Mouse (Mus musculus) kidney, embryonic 14.5 days (tissue): ENCODE measurements around the gene Tspan12. TPM values are rescaled to one million over a fixed set of nuclear protein-coding genes. Genes with fewer than 3 reads are reported as not detected.
A peak's percentile ranks its signal among the peaks of the same experiment; 100 is the strongest.

ENCODE experiments used
- ATAC-seq: fragments of 200-750 bp; cut with Nextera tagmentation; 2 replicates; pipeline ENCODE4 v1.8.0; 2017; ENCODE audit warnings: moderate number of reproducible peaks, mild to moderate bottlenecking, moderate TSS enrichment, moderate library complexity; ENCODE audit not compliant: low FRiP score, low TSS enrichment
- H3K27ac ChIP-seq: fragments of 300-500 bp; sonication (generic); 2 replicates; pipeline ENCODE4 v1.5.1; 2014; ENCODE audit warnings: low read depth, mild to moderate bottlenecking, low read length, moderate library complexity, mixed read lengths
- H3K27me3 ChIP-seq: fragments of 300-500 bp; sonication (generic); 2 replicates; pipeline ENCODE4 v1.6.1; 2014; ENCODE audit warnings: mild to moderate bottlenecking, low read length; ENCODE audit not compliant: control insufficient read depth, insufficient read depth
- H3K36me3 ChIP-seq: fragments of 300-500 bp; sonication (generic); 2 replicates; pipeline ENCODE4 v1.6.1; 2014; ENCODE audit warnings: low read length, mixed read lengths; ENCODE audit not compliant: control insufficient read depth, insufficient read depth
- H3K4me1 ChIP-seq: fragments of 300-500 bp; sonication (generic); 2 replicates; pipeline ENCODE4 v1.6.1; 2014; ENCODE audit warnings: low read length, mixed read lengths; ENCODE audit not compliant: control insufficient read depth, insufficient read depth
- H3K4me2 ChIP-seq: fragments of 300-500 bp; sonication (generic); replicated peaks from 2 replicates; pipeline ENCODE4 v1.6.1; 2014; ENCODE audit warnings: low read depth, mild to moderate bottlenecking, low read length
- H3K4me3 ChIP-seq: fragments of 300-500 bp; sonication (generic); 2 replicates; pipeline ENCODE4 v1.5.1; 2014; ENCODE audit warnings: mild to moderate bottlenecking, low read length
- H3K9ac ChIP-seq: fragments of 300-500 bp; sonication (generic); 2 replicates; pipeline ENCODE4 v1.6.1; 2014; ENCODE audit warnings: low read depth, mild to moderate bottlenecking, low read length, moderate library complexity
- H3K9me3 ChIP-seq: fragments of 300-500 bp; sonication (generic); 2 replicates; pipeline ENCODE4 v1.6.1; 2016; ENCODE audit warnings: low read length; ENCODE audit not compliant: control insufficient read depth
- WGBS: fragments of 180-500 bp; shearing (Covaris S2); extraction: QIAGEN DNeasy Blood & Tissue Kit; methylation state at CpG from one replicate; pipeline ENCODE4 v1.1.7; 2014; 5-methylcytosine and 5-hydroxymethylcytosine counted together
- polyA plus RNA-seq: library from polyadenylated mRNA; unstranded; fragments of >200 nt; fragmentation: Nextera tagmentation; extraction: Ambion mirVana; gene quantifications from 2 replicates; pipeline ENCODE4 v1.2.1, GENCODE M21; 2014

The Tspan12 gene
- polyA plus RNA-seq, 1 experiment from 2014 or later: 61.8 TPM

- Histone ChIP-seq H3K27ac (no peak overlapping the region), H3K9me3 (no peaks in the 10 kb centered on the region), H3K4me3 (no peak overlapping the region), H3K36me3 (peaks cover 17% of the 10 kb centered on the region; the same call in 1 of the 2 replicates), H3K4me1 (peaks cover 14% of the 10 kb centered on the region; the same call in 1 of the 2 replicates), H3K4me2 (no peak overlapping the region), H3K9ac (no peak overlapping the region), H3K27me3 (no peaks in the 10 kb centered on the region)
- no peak for ATAC-seq
- WGBS: 61% methylated on average over 10 of the region's 10 CpGs
Measured at GRCm38 (mm10) chr6:21839244-21839814, 13.0 kb downstream of the Tspan12 start.

GRCm38 (mm10) chr6:21833531-21833930 lies 18.8 kb downstream of the Tspan12 start:
- Histone ChIP-seq H3K27me3 (no peaks in the 10 kb centered on the region), H3K4me3 (no peak overlapping the region), H3K9me3 (no peaks in the 10 kb centered on the region), H3K36me3 (peaks cover 26% of the 10 kb centered on the region; the same call in 1 of the 2 replicates), H3K4me2 (no peak overlapping the region), H3K9ac (no peak overlapping the region), H3K27ac (no peak overlapping the region), H3K4me1 (no peaks in the 10 kb centered on the region)
- 86% methylated on average over 4 of the region's 4 CpGs for WGBS
- no peak for ATAC-seq

GRCm38 (mm10) chr6:21831871-21832270 lies 20.4 kb downstream of the Tspan12 start:
- H3K36me3 ChIP-seq: peaks cover 26% of the 10 kb centered on the region; the same call in 1 of the 2 replicates
- ATAC-seq: no peak
- H3K4me3 ChIP-seq: no peak overlapping the region
- H3K9ac ChIP-seq: no peak overlapping the region
- WGBS: 65% methylated on average over 3 of the region's 3 CpGs
- H3K27ac ChIP-seq: no peak overlapping the region
- H3K4me2 ChIP-seq: no peak overlapping the region
- no peaks in the 10 kb centered on the region for H3K4me1 ChIP-seq
- no peaks in the 10 kb centered on the region for H3K27me3 ChIP-seq
- H3K9me3 ChIP-seq: no peaks in the 10 kb centered on the region

GRCm38 (mm10) chr6:21830931-21831330 lies 21.4 kb downstream of the Tspan12 start:
- Histone ChIP-seq H3K27me3 (no peaks in the 10 kb centered on the region), H3K9ac (no peak overlapping the region), H3K4me2 (no peak overlapping the region), H3K4me1 (no peaks in the 10 kb centered on the region), H3K9me3 (no peaks in the 10 kb centered on the region), H3K27ac (no peak overlapping the region), H3K4me3 (no peak overlapping the region), H3K36me3 (peaks cover 23% of the 10 kb centered on the region; the same call in 1 of the 2 replicates)
- 68% methylated on average over 6 of the region's 6 CpGs for WGBS
- no peak for ATAC-seq

GRCm38 (mm10) chr6:21829930-21830329 lies 22.4 kb downstream of the Tspan12 start:
- Histone ChIP-seq H3K27ac (no peak overlapping the region), H3K4me1 (no peaks in the 10 kb centered on the region)
- WGBS: 77% methylated on average over 7 of the region's 7 CpGs

GRCm38 (mm10) chr6:21828437-21828836 lies 23.9 kb downstream of the Tspan12 start:
- H3K4me2 ChIP-seq: no peak overlapping the region
- no peak overlapping the region for H3K9ac ChIP-seq
- peaks cover 4% of the 10 kb centered on the region; the same call in 1 of the 2 replicates for H3K4me1 ChIP-seq
- no peak overlapping the region for H3K4me3 ChIP-seq
- WGBS: 83% methylated on average over 4 of the region's 4 CpGs
- no peak overlapping the region for H3K27ac ChIP-seq
- H3K9me3 ChIP-seq: no peaks in the 10 kb centered on the region
- ATAC-seq: no peak
- H3K27me3 ChIP-seq: no peaks in the 10 kb centered on the region
- peaks cover 4% of the 10 kb centered on the region; the same call in 1 of the 2 replicates for H3K36me3 ChIP-seq

More at GRCm38 (mm10) chr6:21829930-21830329, 22.4 kb downstream of the Tspan12 start:
- Histone ChIP-seq H3K9ac (no peak overlapping the region), H3K9me3 (no peaks in the 10 kb centered on the region), H3K36me3 (peaks cover 13% of the 10 kb centered on the region; the same call in 1 of the 2 replicates), H3K27me3 (no peaks in the 10 kb centered on the region), H3K4me3 (no peak overlapping the region), H3K4me2 (no peak overlapping the region)
- ATAC-seq: no peak

GRCm38 (mm10) chr6:21828001-21828400 lies 24.3 kb downstream of the Tspan12 start:
- no peak overlapping the region for H3K27ac ChIP-seq
- no peak overlapping the region for H3K4me3 ChIP-seq
- no peak overlapping the region for H3K9ac ChIP-seq
- 90% methylated on average over 7 of the region's 7 CpGs for WGBS
- no peaks in the 10 kb centered on the region; the same call in 1 of the 2 replicates for H3K36me3 ChIP-seq
- H3K9me3 ChIP-seq: no peaks in the 10 kb centered on the region
- no peak overlapping the region for H3K4me2 ChIP-seq
- no peaks in the 10 kb centered on the region for H3K27me3 ChIP-seq
- ATAC-seq: no peak
- H3K4me1 ChIP-seq: peaks cover 7% of the 10 kb centered on the region

- Histone ChIP-seq H3K4me3 (peak overlapping the region; percentile 1; the same call in 1 of the 2 replicates), H3K4me2 (peak overlapping the region; percentile 34)
Measured at GRCm38 (mm10) chr6:21823694-21824093, 28.6 kb downstream of the Tspan12 start.

GRCm38 (mm10) chr6:21823281-21823680 lies 29.0 kb downstream of the Tspan12 start:
- Histone ChIP-seq H3K27me3 (no peaks in the 10 kb centered on the region), H3K4me2 (peak overlapping the region; percentile 34; the same call in 1 of the 2 replicates), H3K4me3 (peak overlapping the region; percentile 1; the same call in 1 of the 2 replicates), H3K27ac (peak overlapping the region; percentile 78; the same call in 1 of the 2 replicates), H3K9ac (no peak overlapping the region), H3K4me1 (peaks cover 10% of the 10 kb centered on the region), H3K9me3 (no peaks in the 10 kb centered on the region), H3K36me3 (no peaks in the 10 kb centered on the region)
- peak; percentile 96 for ATAC-seq
- 28% methylated on average over 8 of the region's 8 CpGs for WGBS

More at GRCm38 (mm10) chr6:21823694-21824093, 28.6 kb downstream of the Tspan12 start:
- peak overlapping the region; percentile 78; the same call in 1 of the 2 replicates for H3K27ac ChIP-seq
- no peak overlapping the region for H3K9ac ChIP-seq
- 26% methylated on average over 7 of the region's 7 CpGs for WGBS
- peak; percentile 61; the same call in 1 of the 2 replicates for ATAC-seq
- H3K27me3 ChIP-seq: no peaks in the 10 kb centered on the region
- peaks cover 10% of the 10 kb centered on the region for H3K4me1 ChIP-seq
- H3K9me3 ChIP-seq: no peaks in the 10 kb centered on the region
- no peaks in the 10 kb centered on the region for H3K36me3 ChIP-seq
